Mouse (Mus musculus) midbrain, embryonic 12.5 days (tissue): Measurements from ENCODE around the gene Taar2. TPM values are rescaled to one million over a fixed set of nuclear protein-coding genes. Genes with fewer than 3 reads are reported as not detected.
A peak's percentile ranks its signal among the peaks of the same experiment; 100 is the strongest.

Experiments used
- ATAC-seq: fragments of 200-750 bp; cut with Nextera tagmentation; 2 replicates; pipeline ENCODE4 v1.8.0; 2017; ENCODE audit warnings: low read depth, moderate TSS enrichment, moderate library complexity; ENCODE audit not compliant: low FRiP score
- H3K27ac ChIP-seq: fragments of 300-500 bp; sonication (generic); replicated peaks from 2 replicates; pipeline ENCODE4 v1.5.1; 2016; ENCODE audit warnings: mild to moderate bottlenecking
- H3K27me3 ChIP-seq: fragments of 300-500 bp; sonication (generic); 2 replicates; pipeline ENCODE4 v1.6.1; 2016; ENCODE audit warnings: mild to moderate bottlenecking
- H3K36me3 ChIP-seq: fragments of 300-500 bp; sonication (generic); 2 replicates; pipeline ENCODE4 v1.6.1; 2016
- H3K4me1 ChIP-seq: fragments of 300-500 bp; sonication (generic); 2 replicates; pipeline ENCODE4 v1.6.1; 2016
- H3K4me2 ChIP-seq: fragments of 300-500 bp; sonication (generic); replicated peaks from 2 replicates; pipeline ENCODE4 v1.6.1; 2016; ENCODE audit warnings: mild to moderate bottlenecking, moderate library complexity
- H3K4me3 ChIP-seq: fragments of 300-500 bp; sonication (generic); 2 replicates; pipeline ENCODE4 v1.5.1; 2016; ENCODE audit warnings: mild to moderate bottlenecking
- H3K9ac ChIP-seq: fragments of 300-500 bp; sonication (generic); replicated peaks from 2 replicates; pipeline ENCODE4 v1.6.1; 2016; ENCODE audit warnings: mild to moderate bottlenecking, moderate library complexity
- H3K9me3 ChIP-seq: fragments of 300-500 bp; sonication (generic); 2 replicates; pipeline ENCODE4 v1.6.1; 2016; ENCODE audit warnings: mild to moderate bottlenecking
- WGBS: fragments of 180-500 bp; shearing (Covaris S2); methylation state at CpG from one replicate; pipeline ENCODE4 v1.1.7; 2016; 5-methylcytosine and 5-hydroxymethylcytosine counted together
- polyA plus RNA-seq: library from polyadenylated mRNA; unstranded; fragments of >200 nt; fragmentation: Nextera tagmentation; extraction: Ambion mirVana; gene quantifications from 2 replicates; pipeline ENCODE4 v1.2.1, GENCODE M21; 2016

Taar2 gene
- polyA plus RNA-seq, 1 experiment from 2014 or later = not detected

DNA sequence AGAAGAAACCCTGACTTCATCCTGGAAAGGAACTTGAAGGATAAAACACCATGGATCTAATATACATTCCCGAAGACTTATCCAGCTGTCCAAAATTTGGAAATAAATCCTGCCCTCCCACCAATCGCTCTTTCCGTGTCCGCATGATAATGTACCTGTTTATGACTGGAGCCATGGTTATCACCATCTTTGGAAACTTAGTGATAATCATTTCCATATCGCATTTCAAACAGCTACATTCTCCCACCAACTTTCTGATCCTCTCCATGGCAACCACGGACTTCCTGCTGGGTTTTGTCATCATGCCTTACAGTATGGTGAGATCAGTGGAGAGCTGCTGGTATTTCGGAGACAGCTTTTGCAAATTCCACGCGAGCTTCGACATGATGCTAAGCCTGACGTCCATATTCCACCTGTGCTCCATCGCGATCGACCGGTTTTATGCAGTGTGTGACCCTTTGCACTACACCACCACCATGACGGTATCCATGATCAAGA lies 11.2 kb downstream of the Taar2 start, which contains the start of gene Taar3:
TSS of gene Taar3 (plus strand) at position 51 of the 498 bp plus-strand sequence.
- Histone ChIP-seq H3K27me3 (no peaks in the 10 kb centered on the region), H3K4me3 (no peak within 1 kb of the TSS), H3K27ac (no peak within 1 kb of the TSS), H3K4me1 (no peaks in the 10 kb centered on the region), H3K36me3 (no peaks in the 10 kb centered on the region), H3K9ac (no peak within 1 kb of the TSS), H3K9me3 (no peaks in the 10 kb centered on the region), H3K4me2 (no peak within 1 kb of the TSS)
- ATAC-seq = no peak
- 85% methylated on average over 16 of the region's 16 CpGs for WGBS

- no peaks in the 10 kb centered on the region for H3K27me3 ChIP-seq
- no peaks in the 10 kb centered on the region for H3K9me3 ChIP-seq
- H3K4me1 ChIP-seq = no peaks in the 10 kb centered on the region
- H3K36me3 ChIP-seq = no peaks in the 10 kb centered on the region
- H3K9ac ChIP-seq = no peak overlapping the region
- ATAC-seq = no peak
- no peak overlapping the region for H3K4me2 ChIP-seq
- no peak overlapping the region for H3K27ac ChIP-seq
- 85% methylated on average over 6 of the region's 6 CpGs for WGBS
- H3K4me3 ChIP-seq = no peak overlapping the region
Measured at GRCm38 (mm10) chr10:23951714-23952113, 13.3 kb downstream of the Taar2 start.

DNA sequence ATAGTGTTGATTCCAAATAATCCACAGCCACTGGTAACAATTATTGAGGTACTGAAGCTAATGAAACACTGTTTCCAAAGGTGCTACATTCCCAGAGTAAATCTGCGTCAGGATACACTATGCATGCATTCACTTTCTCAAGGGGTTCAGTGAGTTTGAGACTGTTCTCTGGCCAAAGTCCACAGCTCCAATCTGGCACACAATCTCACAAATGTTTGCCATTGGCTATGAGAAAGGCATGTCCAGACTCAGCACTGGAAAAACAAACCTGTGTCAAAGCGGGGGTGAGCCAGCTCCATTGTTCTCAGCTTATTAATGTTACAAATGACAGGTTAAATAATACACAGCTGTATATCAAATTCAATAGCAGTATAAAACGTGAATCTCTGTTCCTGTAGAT lies 20.7 kb downstream of the Taar2 start:
- H3K36me3 ChIP-seq = no peaks in the 10 kb centered on the region
- no peaks in the 10 kb centered on the region for H3K4me1 ChIP-seq
- no peak for ATAC-seq
- no peaks in the 10 kb centered on the region for H3K27me3 ChIP-seq
- no peak overlapping the region for H3K27ac ChIP-seq
- no peaks in the 10 kb centered on the region for H3K9me3 ChIP-seq
- 75% methylated on average over 3 of the region's 3 CpGs for WGBS
- no peak overlapping the region for H3K9ac ChIP-seq
- no peak overlapping the region for H3K4me3 ChIP-seq
- H3K4me2 ChIP-seq = no peak overlapping the region

DNA sequence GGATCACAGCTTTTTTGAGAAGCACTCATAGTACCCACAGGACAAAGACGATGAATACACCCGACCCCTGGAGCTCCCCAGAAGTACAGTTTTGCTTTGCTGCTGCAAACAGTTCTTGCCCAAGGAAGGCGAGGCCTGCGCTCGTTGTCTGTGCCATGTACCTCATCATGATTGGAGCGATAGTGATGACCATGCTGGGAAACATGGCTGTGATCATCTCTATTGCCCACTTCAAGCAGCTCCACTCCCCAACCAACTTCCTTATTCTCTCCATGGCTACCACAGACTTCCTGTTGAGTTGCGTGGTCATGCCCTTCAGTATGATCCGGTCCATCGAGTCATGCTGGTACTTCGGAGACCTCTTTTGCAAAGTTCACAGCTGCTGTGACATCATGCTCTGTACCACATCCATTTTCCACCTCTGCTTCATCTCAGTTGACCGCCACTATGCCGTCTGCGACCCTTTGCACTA lies 22.1 kb downstream of the Taar2 start, which contains the start of gene Taar4:
TSS of gene Taar4 (plus strand) at position 51 of the 472 bp plus-strand sequence.
- Histone ChIP-seq H3K27me3 (no peaks in the 10 kb centered on the region), H3K4me3 (no peak within 1 kb of the TSS), H3K4me2 (no peak within 1 kb of the TSS), H3K4me1 (no peaks in the 10 kb centered on the region), H3K27ac (no peak within 1 kb of the TSS), H3K9ac (no peak within 1 kb of the TSS), H3K36me3 (no peaks in the 10 kb centered on the region), H3K9me3 (no peaks in the 10 kb centered on the region)
- WGBS = 95% methylated on average over 13 of the region's 13 CpGs
- ATAC-seq = no peak

- H3K27ac ChIP-seq = no peak overlapping the region
- no peak overlapping the region for H3K4me3 ChIP-seq
- no peak overlapping the region for H3K4me2 ChIP-seq
- H3K27me3 ChIP-seq = no peaks in the 10 kb centered on the region
- ATAC-seq = no peak
- H3K9ac ChIP-seq = no peak overlapping the region
- H3K4me1 ChIP-seq = no peaks in the 10 kb centered on the region
- no peaks in the 10 kb centered on the region for H3K9me3 ChIP-seq
- no peaks in the 10 kb centered on the region for H3K36me3 ChIP-seq
- WGBS = 68% methylated on average over 3 of the region's 3 CpGs
Measured at GRCm38 (mm10) chr10:23963444-23963843, 25.1 kb downstream of the Taar2 start.

DNA sequence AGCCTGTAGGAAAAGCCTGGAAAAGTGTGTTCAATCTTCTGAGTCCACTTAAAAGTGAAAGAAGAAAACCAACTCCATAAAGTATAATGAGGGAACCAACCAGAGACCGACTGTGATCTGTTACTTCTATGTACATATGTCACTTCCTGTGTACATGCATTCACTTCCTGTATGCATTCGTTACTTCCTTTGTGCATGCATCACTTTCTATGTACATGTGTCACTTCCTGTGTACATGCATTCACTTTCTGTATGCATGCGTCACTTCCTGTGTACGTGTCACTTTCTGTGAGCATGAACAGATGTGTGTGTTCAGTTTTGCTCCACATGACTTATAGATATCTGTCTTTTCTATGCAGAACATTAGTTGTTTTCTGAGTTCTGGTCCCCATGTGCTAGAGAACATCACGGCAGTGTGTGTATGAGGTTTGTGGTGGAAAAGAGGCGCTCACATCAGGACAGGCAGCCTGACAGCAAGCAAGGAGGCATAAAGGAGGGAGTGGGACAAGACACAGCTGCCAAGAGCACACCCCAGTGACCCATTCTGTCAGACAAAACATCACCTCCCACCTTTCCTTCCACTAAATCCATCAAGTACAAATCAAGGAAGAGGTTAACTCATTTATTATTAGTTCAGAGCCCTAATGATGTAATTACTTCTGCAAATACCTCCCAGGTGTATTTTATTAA lies 26.7 kb downstream of the Taar2 start:
- no peak overlapping the region for H3K4me3 ChIP-seq
- H3K27me3 ChIP-seq = no peaks in the 10 kb centered on the region
- H3K4me2 ChIP-seq = no peak overlapping the region
- no peak for ATAC-seq
- H3K27ac ChIP-seq = no peak overlapping the region
- H3K36me3 ChIP-seq = no peaks in the 10 kb centered on the region
- no peaks in the 10 kb centered on the region for H3K9me3 ChIP-seq
- WGBS = 90% methylated on average over 6 of the region's 6 CpGs
- H3K4me1 ChIP-seq = no peaks in the 10 kb centered on the region
- no peak overlapping the region for H3K9ac ChIP-seq

- Histone ChIP-seq H3K27me3 (no peaks in the 10 kb centered on the region), H3K9ac (no peak within 1 kb of the TSS), H3K36me3 (no peaks in the 10 kb centered on the region), H3K9me3 (no peaks in the 10 kb centered on the region), H3K4me1 (no peaks in the 10 kb centered on the region), H3K4me3 (no peak within 1 kb of the TSS), H3K27ac (no peak within 1 kb of the TSS), H3K4me2 (no peak within 1 kb of the TSS)
- no peak for ATAC-seq
- WGBS = 94% methylated on average over 11 of the region's 11 CpGs
Measured at GRCm38 (mm10) chr10:23970656-23971165, 32.3 kb downstream of the Taar2 start, which contains the start of gene Taar5. Gene Taar5 (plus strand): TSS chr10:23970706.

- WGBS = 76% methylated on average over 5 of the region's 5 CpGs
- H3K9ac ChIP-seq = no peak overlapping the region
Measured at GRCm38 (mm10) chr10:23971256-23971655, 32.9 kb downstream of the Taar2 start.

GRCm38 (mm10) chr10:23977958-23978357 lies 39.6 kb downstream of the Taar2 start:
- Histone ChIP-seq H3K4me1 (no peaks in the 10 kb centered on the region), H3K4me3 (no peak overlapping the region), H3K36me3 (no peaks in the 10 kb centered on the region), H3K9me3 (no peaks in the 10 kb centered on the region), H3K27ac (no peak overlapping the region), H3K9ac (no peak overlapping the region), H3K27me3 (no peaks in the 10 kb centered on the region), H3K4me2 (no peak overlapping the region)
- no peak for ATAC-seq
- WGBS = 48% methylated on average over 4 of the region's 4 CpGs

More at GRCm38 (mm10) chr10:23971256-23971655, 32.9 kb downstream of the Taar2 start:
- no peak overlapping the region for H3K27ac ChIP-seq
- no peaks in the 10 kb centered on the region for H3K27me3 ChIP-seq
- no peaks in the 10 kb centered on the region for H3K4me1 ChIP-seq
- H3K36me3 ChIP-seq = no peaks in the 10 kb centered on the region
- H3K9me3 ChIP-seq = no peaks in the 10 kb centered on the region
- no peak for ATAC-seq
- no peak overlapping the region for H3K4me3 ChIP-seq
- H3K4me2 ChIP-seq = no peak overlapping the region

DNA sequence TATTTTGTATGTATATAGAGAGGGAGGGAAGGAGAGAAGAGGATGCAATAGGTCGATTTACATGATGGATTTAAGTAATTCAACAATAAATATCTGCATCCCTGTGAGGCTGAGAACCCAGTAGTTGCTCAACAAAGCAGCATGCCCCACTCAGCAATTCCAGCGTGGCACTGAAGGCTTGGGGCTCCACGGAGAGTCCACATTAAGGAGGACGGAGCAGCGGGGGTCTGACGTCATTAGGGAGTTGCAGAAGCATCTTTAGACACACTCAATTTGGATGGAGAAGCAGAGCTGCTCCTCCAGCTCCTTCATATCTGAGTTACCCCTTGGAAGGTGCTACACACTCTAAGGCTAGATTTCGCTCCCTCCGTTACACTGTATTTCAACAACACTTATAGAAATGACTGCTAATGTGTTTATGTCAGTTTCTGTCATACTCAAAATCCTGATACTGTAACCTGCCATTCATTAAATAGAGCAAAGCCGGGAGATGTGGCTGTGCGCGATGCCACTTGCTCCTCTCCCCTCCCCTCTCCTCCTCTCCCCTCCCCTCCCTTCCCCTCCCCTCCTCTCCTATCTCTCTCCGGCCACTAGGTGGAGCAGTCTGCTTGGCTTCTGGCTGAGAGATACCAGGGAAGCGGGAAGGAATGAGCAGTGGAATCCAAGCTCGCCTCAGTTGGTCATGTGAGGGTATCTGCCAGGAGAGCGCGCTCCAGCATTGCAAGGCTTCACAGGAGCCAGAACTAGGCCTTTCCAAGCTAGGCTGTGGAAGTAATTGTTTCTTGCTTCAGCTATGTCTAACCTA lies 40.7 kb downstream of the Taar2 start:
- H3K4me1 ChIP-seq = no peaks in the 10 kb centered on the region
- H3K27ac ChIP-seq = no peak overlapping the region
- ATAC-seq = peak; percentile 77
- H3K36me3 ChIP-seq = no peaks in the 10 kb centered on the region
- no peaks in the 10 kb centered on the region for H3K9me3 ChIP-seq
- H3K9ac ChIP-seq = no peak overlapping the region
- no peak overlapping the region for H3K4me2 ChIP-seq
- no peaks in the 10 kb centered on the region for H3K27me3 ChIP-seq
- no peak overlapping the region for H3K4me3 ChIP-seq
- WGBS = 43% methylated on average over 16 of the region's 16 CpGs

DNA sequence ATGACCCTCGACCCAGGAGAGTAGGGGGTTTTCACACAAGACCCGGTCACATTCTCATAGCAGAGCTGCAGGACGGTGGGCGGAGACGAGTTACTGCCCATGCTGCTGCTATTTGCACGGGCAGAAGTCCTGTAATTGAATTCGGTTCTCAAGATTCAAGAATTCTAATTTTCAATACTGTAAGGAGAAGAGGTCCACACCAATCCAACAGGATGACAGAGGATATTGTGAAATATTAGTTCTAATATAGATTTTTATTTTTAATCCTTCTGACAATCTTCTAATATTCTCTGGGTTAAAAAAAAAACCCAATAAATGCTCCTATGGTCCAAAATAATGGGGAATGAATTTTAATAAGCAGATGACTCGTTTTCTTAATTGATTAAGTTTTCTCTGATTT lies 47.2 kb downstream of the Taar2 start, which contains the start of gene Taar6:
TSS of gene Taar6 (minus strand) at position 101 of the 400 bp plus-strand sequence.
- Histone ChIP-seq H3K4me3 (no peak within 1 kb of the TSS), H3K4me1 (no peaks in the 10 kb centered on the region), H3K36me3 (no peaks in the 10 kb centered on the region), H3K9ac (no peak within 1 kb of the TSS), H3K27ac (no peak within 1 kb of the TSS), H3K4me2 (no peak within 1 kb of the TSS), H3K9me3 (no peaks in the 10 kb centered on the region), H3K27me3 (no peaks in the 10 kb centered on the region)
- WGBS = 78% methylated on average over 8 of the region's 8 CpGs
- no peak for ATAC-seq

GRCm38 (mm10) chr10:23986419-23986818 lies 48.0 kb downstream of the Taar2 start:
- no peaks in the 10 kb centered on the region for H3K9me3 ChIP-seq
- no peak overlapping the region for H3K9ac ChIP-seq
- no peak overlapping the region for H3K27ac ChIP-seq
- WGBS = 78% methylated on average over 5 of the region's 5 CpGs
- H3K4me2 ChIP-seq = no peak overlapping the region
- ATAC-seq = no peak
- H3K4me1 ChIP-seq = no peaks in the 10 kb centered on the region
- H3K27me3 ChIP-seq = no peaks in the 10 kb centered on the region
- no peak overlapping the region for H3K4me3 ChIP-seq
- no peaks in the 10 kb centered on the region for H3K36me3 ChIP-seq
